Mouse (Mus musculus): ENCODE results near the gene Tomm20. TPM values are rescaled to one million over a fixed set of nuclear protein-coding genes. Genes with fewer than 3 reads are reported as not detected.

Gene Tomm20
- polyA plus RNA-seq, 1 experiment, result 417 TPM

DNA sequence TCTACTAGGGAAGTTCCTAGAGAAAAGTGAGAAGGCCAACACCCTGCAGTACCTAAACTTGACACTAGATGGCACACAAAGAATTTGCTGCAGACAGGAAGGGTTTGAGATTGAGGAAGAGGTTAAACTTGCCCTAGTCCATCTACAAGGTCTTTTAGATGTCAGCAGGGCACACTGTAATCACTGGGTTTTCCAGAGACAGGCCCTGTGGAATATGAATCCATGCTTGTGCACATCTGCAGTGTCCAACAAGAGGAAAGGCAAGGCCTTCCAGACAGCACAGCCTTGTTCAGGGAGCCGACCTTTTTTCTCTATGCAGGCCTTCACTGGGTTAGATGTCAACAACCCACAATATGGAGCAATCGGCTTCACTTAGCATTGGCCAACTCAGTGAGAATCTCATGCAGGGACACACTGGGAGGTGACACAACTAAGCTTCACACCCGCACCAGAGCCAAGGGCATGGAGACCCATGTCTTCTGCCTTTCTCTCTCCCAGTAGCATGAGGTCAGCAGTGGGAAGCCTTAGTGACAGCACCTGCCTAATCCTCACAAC lies 16.0 kb downstream of the Tomm20 start:
- DNase-seq (ENCODE audit: low read depth in 1 of 2, low spot score in 2 of 2), result peak; percentile 52 to 66

GRCm38 (mm10) chr8:126928755-126929505 lies 16.7 kb downstream of the Tomm20 start:
- H3K4me3 ChIP-seq (ENCODE audit: extremely low read depth, insufficient read depth, insufficient read length), result no peak overlapping the region
- WGBS, result 91% methylated on average over 10 of the region's 10 CpGs
- no peak overlapping the region for H3K27ac ChIP-seq (ENCODE audit: insufficient read depth, low read length)
- no peaks in the 10 kb centered on the region for H3K27me3 ChIP-seq (ENCODE audit: control insufficient read depth, insufficient read depth, low read length)
- DNase-seq (ENCODE audit: low read depth in 1 of 2, low spot score in 2 of 2), result no peak
- no peaks in the 10 kb centered on the region for H3K4me1 ChIP-seq (ENCODE audit: control insufficient read depth, insufficient read depth, insufficient read length)
- TF ChIP-seq CTCF (IDR thresholded peaks at IDR 0.05; ENCODE audit: extremely low read depth, insufficient read depth, insufficient read length, insufficient replicate concordance), result no peak
- no peak for TF ChIP-seq POLR2A (IDR thresholded peaks at IDR 0.05; ENCODE audit: low read depth, low read length)
- H3K36me3 ChIP-seq (ENCODE audit: control insufficient read depth, insufficient read depth, low read length), result peaks cover 12% of the 10 kb centered on the region

More for the DNA sequence above, 16.0 kb downstream of the Tomm20 start:
- peak; percentile 52; the same call in 1 of the 2 replicates for TF ChIP-seq CTCF (IDR thresholded peaks at IDR 0.05; ENCODE audit: extremely low read depth, insufficient read depth, insufficient read length, insufficient replicate concordance)
- TF ChIP-seq POLR2A (IDR thresholded peaks at IDR 0.05; ENCODE audit: low read depth, low read length), result no peak
- Histone ChIP-seq H3K27ac (ENCODE audit: insufficient read depth, low read length) (no peak overlapping the region), H3K4me1 (ENCODE audit: control insufficient read depth, insufficient read depth, insufficient read length) (no peaks in the 10 kb centered on the region), H3K36me3 (ENCODE audit: control insufficient read depth, insufficient read depth, low read length) (peaks cover 15% of the 10 kb centered on the region), H3K4me3 (ENCODE audit: extremely low read depth, insufficient read depth, insufficient read length) (no peak overlapping the region), H3K27me3 (ENCODE audit: control insufficient read depth, insufficient read depth, low read length) (no peaks in the 10 kb centered on the region)
- WGBS, result 73% methylated on average over 3 of the region's 3 CpGs

DNA sequence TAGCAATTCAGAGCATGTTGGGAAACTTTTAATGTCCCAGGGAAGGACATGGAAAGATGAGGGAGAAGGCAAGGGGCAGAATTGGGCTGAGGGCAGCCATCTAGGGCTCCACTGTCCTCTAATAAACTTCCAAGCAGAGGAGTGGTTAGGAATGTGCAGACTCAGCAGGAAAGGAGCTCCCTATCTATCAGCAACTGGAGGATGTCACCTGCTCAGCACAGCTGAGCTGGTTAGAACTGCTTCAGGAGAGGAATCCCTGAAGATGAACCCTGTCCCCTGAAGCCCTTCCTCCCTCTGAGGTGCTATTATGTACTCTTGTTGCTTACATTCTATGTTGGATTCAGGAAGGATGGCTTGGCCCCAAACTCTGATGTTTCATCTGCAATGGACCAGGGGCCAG lies 17.6 kb downstream of the Tomm20 start:
- no peaks in the 10 kb centered on the region for H3K27me3 ChIP-seq (ENCODE audit: control insufficient read depth, insufficient read depth, low read length)
- no peak overlapping the region for H3K4me3 ChIP-seq (ENCODE audit: extremely low read depth, insufficient read depth, insufficient read length)
- no peaks in the 10 kb centered on the region for H3K4me1 ChIP-seq (ENCODE audit: control insufficient read depth, insufficient read depth, insufficient read length)
- no peak for DNase-seq (ENCODE audit: low read depth in 1 of 2, low spot score in 2 of 2)
- no peak overlapping the region for H3K27ac ChIP-seq (ENCODE audit: insufficient read depth, low read length)
- no peak for TF ChIP-seq CTCF (IDR thresholded peaks at IDR 0.05; ENCODE audit: extremely low read depth, insufficient read depth, insufficient read length, insufficient replicate concordance)
- TF ChIP-seq POLR2A (IDR thresholded peaks at IDR 0.05; ENCODE audit: low read depth, low read length), result no peak
- H3K36me3 ChIP-seq (ENCODE audit: control insufficient read depth, insufficient read depth, low read length), result peaks cover 8% of the 10 kb centered on the region

GRCm38 (mm10) chr8:126927058-126927457 lies 18.6 kb downstream of the Tomm20 start:
- no peak for DNase-seq (ENCODE audit: low read depth in 1 of 2, low spot score in 2 of 2)

GRCm38 (mm10) chr8:126922981-126923380 lies 22.7 kb downstream of the Tomm20 start:
- Histone ChIP-seq H3K27me3 (ENCODE audit: control insufficient read depth, insufficient read depth, low read length) (no peaks in the 10 kb centered on the region), H3K4me3 (ENCODE audit: extremely low read depth, insufficient read depth, insufficient read length) (no peak overlapping the region), H3K36me3 (ENCODE audit: control insufficient read depth, insufficient read depth, low read length) (no peaks in the 10 kb centered on the region), H3K4me1 (ENCODE audit: control insufficient read depth, insufficient read depth, insufficient read length) (no peaks in the 10 kb centered on the region), H3K27ac (ENCODE audit: insufficient read depth, low read length) (no peak overlapping the region)
- TF ChIP-seq CTCF (IDR thresholded peaks at IDR 0.05; ENCODE audit: extremely low read depth, insufficient read depth, insufficient read length, insufficient replicate concordance) (no peak), POLR2A (IDR thresholded peaks at IDR 0.05; ENCODE audit: low read depth, low read length) (no peak)
- 93% methylated on average over 7 of the region's 7 CpGs for WGBS
- DNase-seq (ENCODE audit: low read depth in 1 of 2, low spot score in 2 of 2), result no peak

More at GRCm38 (mm10) chr8:126927058-126927457, 18.6 kb downstream of the Tomm20 start:
- H3K27me3 ChIP-seq (ENCODE audit: control insufficient read depth, insufficient read depth, low read length), result no peaks in the 10 kb centered on the region
- no peak overlapping the region for H3K4me3 ChIP-seq (ENCODE audit: extremely low read depth, insufficient read depth, insufficient read length)
- WGBS, result 48% methylated on average over 1 of the region's 1 CpGs
- TF ChIP-seq POLR2A (IDR thresholded peaks at IDR 0.05; ENCODE audit: low read depth, low read length) (no peak), CTCF (IDR thresholded peaks at IDR 0.05; ENCODE audit: extremely low read depth, insufficient read depth, insufficient read length, insufficient replicate concordance) (peak; percentile 15; the same call in 1 of the 2 replicates)
- no peaks in the 10 kb centered on the region for H3K4me1 ChIP-seq (ENCODE audit: control insufficient read depth, insufficient read depth, insufficient read length)
- no peak overlapping the region for H3K27ac ChIP-seq (ENCODE audit: insufficient read depth, low read length)
- peaks cover 2% of the 10 kb centered on the region; the same call in 1 of the 2 replicates for H3K36me3 ChIP-seq (ENCODE audit: control insufficient read depth, insufficient read depth, low read length)

- 96% methylated on average over 3 of the region's 3 CpGs for WGBS
- no peaks in the 10 kb centered on the region for H3K36me3 ChIP-seq (ENCODE audit: control insufficient read depth, insufficient read depth, low read length)
- H3K4me1 ChIP-seq (ENCODE audit: control insufficient read depth, insufficient read depth, insufficient read length), result no peaks in the 10 kb centered on the region
- H3K4me3 ChIP-seq (ENCODE audit: extremely low read depth, insufficient read depth, insufficient read length), result no peak overlapping the region
- DNase-seq (ENCODE audit: low read depth in 1 of 2, low spot score in 2 of 2), result no peak
- TF ChIP-seq POLR2A (IDR thresholded peaks at IDR 0.05; ENCODE audit: low read depth, low read length), result no peak
- no peak for TF ChIP-seq CTCF (IDR thresholded peaks at IDR 0.05; ENCODE audit: extremely low read depth, insufficient read depth, insufficient read length, insufficient replicate concordance)
- no peaks in the 10 kb centered on the region for H3K27me3 ChIP-seq (ENCODE audit: control insufficient read depth, insufficient read depth, low read length)
- H3K27ac ChIP-seq (ENCODE audit: insufficient read depth, low read length), result no peak overlapping the region
These were observed 24.2 kb downstream of the Tomm20 start for GRCm38 (mm10) chr8:126921432-126921831.

- WGBS, result 32% methylated on average over 3 of the region's 3 CpGs
- no peaks in the 10 kb centered on the region for H3K4me1 ChIP-seq (ENCODE audit: control insufficient read depth, insufficient read depth, insufficient read length)
- no peaks in the 10 kb centered on the region for H3K27me3 ChIP-seq (ENCODE audit: control insufficient read depth, insufficient read depth, low read length)
- TF ChIP-seq POLR2A (IDR thresholded peaks at IDR 0.05; ENCODE audit: low read depth, low read length) (no peak), CTCF (IDR thresholded peaks at IDR 0.05; ENCODE audit: extremely low read depth, insufficient read depth, insufficient read length, insufficient replicate concordance) (peak; percentile 84; the same call in 1 of the 2 replicates)
- no peaks in the 10 kb centered on the region for H3K36me3 ChIP-seq (ENCODE audit: control insufficient read depth, insufficient read depth, low read length)
- H3K4me3 ChIP-seq (ENCODE audit: extremely low read depth, insufficient read depth, insufficient read length), result no peak overlapping the region
- 0 out of 2 replicates have a peak overlapping the region, but pooled peaks have one; percentile 4 for H3K27ac ChIP-seq (ENCODE audit: insufficient read depth, low read length)
- peak; percentile 59 to 63 for DNase-seq (ENCODE audit: low read depth in 1 of 2, low spot score in 2 of 2)
These were observed 24.8 kb downstream of the Tomm20 start for GRCm38 (mm10) chr8:126920845-126921244.

Measured in spleen, adult 2 months (tissue).